Mouse (Mus musculus) gastrocnemius, adult 8-10 months (tissue): ENCODE measurements at regions not wholly inside any gene's neighbourhood (a gene's known extent, or its start where the extent isn't known, plus 50 kb on each side); places are given as distances from the start of the nearest gene placed in this dataset.

Experiments used
- DNase-seq, 2 experiments: peaks; one replicate each; pipeline ENCODE4 v3.0.0; 2022; ENCODE audit warnings: low spot score in 2 of 2

- no peak for DNase-seq
Measured at GRCm38 (mm10) chr12:71622761-71623160, 208.1 kb upstream of the Daam1 start.

DNA sequence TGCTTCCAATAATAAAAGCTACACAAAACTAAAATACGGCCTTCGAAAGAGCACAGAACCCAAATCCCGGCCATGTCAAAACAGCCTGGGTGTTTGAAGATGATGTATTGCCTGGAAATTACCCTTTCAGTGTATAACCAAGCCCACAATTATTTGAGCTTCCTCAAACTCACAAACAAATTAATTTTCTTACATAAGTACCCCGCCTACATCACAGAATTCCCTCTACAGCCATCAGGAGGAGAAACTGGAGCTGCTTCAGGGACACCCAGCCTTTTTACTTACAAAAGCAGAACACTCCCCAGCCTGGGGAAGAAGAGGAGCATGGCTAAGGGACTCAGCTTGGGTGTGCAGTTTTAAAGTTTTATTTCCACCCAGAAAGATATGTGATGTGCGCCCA lies 207.6 kb upstream of the Daam1 start:
- no peak for DNase-seq

GRCm38 (mm10) chr12:71624076-71624475 lies 206.8 kb upstream of the Daam1 start:
- no peak for DNase-seq

- DNase-seq, result no peak
Measured at GRCm38 (mm10) chr12:71624676-71625075, 206.2 kb upstream of the Daam1 start.

DNA sequence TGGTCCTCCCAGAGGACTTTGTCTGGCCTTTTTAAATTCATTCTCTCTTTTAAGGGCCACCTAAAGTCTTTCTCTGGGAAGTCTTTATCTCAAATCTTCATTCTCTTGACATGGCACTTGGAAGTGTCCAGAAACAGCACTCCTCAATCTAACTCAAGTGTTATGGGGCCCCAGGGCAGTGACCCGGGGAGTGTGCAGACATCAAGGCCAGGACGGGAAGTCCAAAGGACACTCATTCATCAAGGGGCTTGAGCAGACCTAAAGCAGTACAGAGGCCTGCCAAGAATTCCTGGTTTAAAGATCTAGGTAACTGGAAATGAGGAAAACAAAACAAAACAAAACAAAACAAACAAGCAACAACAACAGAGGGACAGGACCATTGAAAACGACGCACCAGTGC lies 205.8 kb upstream of the Daam1 start:
- no peak for DNase-seq

- DNase-seq, result peak; percentile 4 to 19
Measured at GRCm38 (mm10) chr12:71626801-71627200, 204.1 kb upstream of the Daam1 start.

GRCm38 (mm10) chr12:71627421-71628339 lies 203.2 kb upstream of the Daam1 start:
- no peak for DNase-seq

DNA sequence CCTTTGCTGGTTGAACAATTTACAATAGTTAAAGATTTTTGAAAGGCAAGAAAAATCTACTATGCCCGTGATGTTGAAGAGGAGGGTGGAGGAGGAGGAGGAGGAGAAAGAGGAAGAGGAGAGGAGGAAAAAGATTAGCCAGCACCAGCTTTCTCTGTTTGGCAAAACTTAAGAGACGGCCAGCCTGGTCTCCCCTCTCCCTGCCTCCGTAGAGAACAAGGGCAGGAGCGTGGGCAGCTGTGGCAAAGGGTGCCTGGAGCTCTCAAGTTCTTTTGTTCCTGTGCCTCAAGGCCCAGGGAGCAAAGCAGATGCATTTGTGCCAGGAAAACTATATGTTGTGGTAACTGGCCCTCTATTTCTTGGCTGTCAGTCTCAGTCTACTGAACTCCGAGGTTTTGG lies 202.5 kb upstream of the Daam1 start:
- no peak for DNase-seq

DNA sequence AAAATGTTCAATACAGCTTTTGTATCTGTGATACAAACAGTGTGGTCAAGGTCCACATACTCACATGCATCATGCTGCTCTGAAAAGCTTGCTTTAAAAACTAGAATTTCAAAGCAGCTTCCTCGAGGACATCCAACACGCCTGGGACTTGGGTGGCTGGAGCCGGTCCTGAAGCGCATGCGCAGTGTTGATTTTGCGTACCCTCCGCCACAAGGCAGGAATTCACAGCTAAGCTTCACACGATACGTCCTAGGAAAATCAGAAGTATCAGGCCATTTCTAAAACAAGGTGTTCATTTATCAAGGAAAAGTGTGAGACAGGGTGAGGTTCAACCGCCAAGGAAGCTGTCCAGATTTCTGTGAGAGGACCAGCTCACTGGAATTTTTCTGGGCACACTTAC lies 202.1 kb upstream of the Daam1 start:
- DNase-seq, result no peak

DNA sequence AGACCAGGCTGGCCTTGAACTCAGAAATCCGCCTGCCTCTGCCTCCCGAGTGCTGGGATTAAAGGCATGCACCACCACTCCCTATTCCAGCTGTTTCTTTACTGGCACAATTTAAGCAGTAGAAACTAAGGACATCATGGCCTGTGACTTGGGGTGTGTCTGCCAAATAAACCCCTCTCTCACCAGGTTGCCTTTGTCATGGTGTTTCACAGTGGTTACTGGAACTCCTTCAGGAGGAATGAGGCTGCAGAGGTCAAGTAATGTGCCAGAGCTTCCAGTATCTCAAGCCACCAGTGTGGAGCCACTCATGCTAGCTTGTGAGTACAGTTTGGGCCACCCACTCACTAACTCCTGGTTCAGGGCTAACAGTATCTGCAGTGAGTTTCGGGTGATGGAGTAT lies 200.5 kb upstream of the Daam1 start:
- DNase-seq, result no peak

DNA sequence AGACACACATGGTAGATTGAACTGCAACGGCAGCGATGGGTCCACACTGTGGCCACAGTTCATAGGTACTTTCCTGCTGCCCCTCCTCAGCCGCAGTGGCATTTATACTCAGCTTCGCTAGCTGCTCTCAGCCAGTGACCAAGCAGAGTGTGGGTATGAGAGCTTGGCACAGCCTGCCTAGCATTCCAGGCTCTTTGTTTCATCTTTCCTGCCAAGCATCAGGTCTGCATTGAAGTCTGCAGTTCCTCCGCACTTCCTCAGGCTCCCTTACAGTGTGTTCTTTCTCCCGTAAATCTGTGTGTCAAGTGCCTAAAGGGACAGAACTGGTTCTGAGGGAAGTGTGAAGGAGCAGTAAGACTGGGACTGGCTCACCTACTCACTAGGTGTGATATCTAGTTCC lies 194.6 kb upstream of the Daam1 start:
- DNase-seq, result no peak

DNA sequence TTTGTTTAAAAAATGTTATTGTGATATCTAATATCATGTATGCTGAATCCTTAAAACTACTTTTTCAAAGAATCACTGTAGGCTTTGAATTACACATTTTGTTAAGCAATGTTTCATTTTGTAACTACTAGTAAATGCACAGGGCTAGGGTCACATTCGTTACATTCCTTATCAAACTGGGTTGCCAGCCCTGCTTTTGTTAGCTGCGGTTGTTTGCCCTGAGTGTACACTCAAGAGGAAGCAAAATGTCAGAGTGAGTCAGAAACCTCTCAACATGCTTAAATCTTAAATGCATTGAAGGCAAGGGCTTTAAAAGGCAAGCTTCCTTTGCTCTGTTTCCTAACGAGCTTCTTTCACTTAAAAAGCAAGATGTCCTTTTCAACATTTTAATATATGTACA lies 193.6 kb upstream of the Daam1 start:
- DNase-seq, result no peak

GRCm38 (mm10) chr12:71638246-71638645 lies 192.6 kb upstream of the Daam1 start:
- DNase-seq, result no peak

- no peak for DNase-seq
Measured at GRCm38 (mm10) chr12:71640058-71640501, 190.8 kb upstream of the Daam1 start.

- DNase-seq, result no peak
Measured at GRCm38 (mm10) chr12:71641486-71641885, 189.4 kb upstream of the Daam1 start.

DNA sequence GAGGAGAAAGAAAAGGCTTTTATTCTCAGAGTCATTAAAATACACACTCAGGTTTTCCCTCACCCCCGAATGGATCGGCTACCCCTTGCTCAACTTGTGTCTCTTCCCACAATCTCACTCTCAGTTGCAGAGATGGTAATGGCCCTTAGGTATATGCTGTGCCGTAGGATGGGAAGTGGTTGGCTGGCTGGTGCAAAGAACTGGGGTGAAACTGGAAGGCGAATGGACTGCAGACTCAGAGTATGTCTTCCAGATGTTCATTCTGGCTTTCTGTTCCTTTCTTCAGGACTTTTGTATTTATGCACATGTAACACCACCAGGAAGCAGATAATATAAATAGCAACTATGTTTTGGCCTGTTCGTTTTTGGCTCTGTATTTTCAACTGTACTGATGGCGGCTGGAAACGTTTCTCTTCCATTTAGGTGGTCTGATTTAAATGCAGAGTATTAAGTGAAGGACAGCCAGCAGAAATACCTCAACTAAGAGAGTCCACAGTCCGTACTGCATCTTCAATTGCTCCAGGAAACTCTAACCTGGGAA lies 188.0 kb upstream of the Daam1 start:
- no peak for DNase-seq

DNA sequence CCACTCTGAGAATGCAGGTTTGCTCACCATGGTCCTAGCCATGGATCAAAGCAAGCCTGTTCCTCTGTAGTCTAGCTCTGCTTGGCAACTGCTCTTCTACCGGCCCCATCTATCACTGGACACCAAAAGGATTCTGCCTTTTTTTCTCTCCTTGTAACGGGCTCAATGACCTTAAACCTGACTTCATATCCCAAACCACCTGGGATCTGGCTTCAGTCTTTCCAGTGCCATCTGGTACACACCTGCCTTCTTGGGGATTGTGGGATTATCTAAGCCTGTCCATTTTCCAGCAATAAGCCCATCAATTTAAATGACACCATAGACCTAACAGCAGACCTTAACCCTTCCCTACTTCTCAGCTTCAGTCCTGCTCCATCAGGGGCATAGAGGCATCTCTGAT lies 179.6 kb upstream of the Daam1 start:
- DNase-seq, result no peak

- no peak for DNase-seq
Measured at GRCm38 (mm10) chr12:71693346-71694038, 137.4 kb upstream of the Daam1 start.

DNA sequence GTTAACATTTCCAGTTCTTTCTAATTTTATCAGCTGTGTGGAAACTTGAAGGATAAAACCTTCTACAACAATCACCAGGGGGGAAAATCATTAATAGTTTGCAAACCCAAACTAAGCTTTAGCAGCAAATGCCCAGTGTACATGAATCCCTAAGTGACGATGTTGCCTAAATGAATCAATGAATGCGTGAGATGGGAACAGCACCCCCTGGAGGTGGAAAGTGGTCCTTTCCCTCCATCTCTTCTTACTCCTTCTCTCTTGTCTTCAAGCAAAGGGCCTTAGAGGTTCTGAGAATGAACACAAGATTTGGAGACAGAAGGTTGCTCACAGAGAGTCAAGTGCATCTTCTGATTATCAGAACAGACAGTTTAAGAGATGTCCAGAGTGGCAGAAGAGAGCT lies 129.1 kb upstream of the Daam1 start:
- DNase-seq, result peak; percentile 13 to 17

DNA sequence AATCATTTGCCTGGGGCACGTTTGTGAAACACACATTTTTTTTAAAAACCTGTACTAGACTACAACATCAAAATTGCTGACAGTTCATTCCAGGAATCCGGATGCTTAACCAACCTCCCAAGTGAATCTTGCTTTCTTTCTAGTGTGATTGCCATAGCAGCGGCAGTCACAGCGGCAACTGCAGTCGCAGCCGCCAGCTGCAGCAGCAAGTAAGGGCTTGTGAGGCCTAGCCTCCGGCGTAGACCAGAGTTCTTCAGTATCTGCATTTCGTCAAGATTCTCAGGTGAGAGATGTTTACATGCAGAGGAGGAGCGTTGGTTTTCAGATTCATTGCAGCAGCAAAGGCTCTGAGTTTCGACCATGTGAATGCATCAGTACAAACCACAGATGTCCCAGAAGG lies 128.7 kb upstream of the Daam1 start:
- no peak for DNase-seq

GRCm38 (mm10) chr12:71703146-71703902 lies 127.6 kb upstream of the Daam1 start:
- no peak for DNase-seq

DNA sequence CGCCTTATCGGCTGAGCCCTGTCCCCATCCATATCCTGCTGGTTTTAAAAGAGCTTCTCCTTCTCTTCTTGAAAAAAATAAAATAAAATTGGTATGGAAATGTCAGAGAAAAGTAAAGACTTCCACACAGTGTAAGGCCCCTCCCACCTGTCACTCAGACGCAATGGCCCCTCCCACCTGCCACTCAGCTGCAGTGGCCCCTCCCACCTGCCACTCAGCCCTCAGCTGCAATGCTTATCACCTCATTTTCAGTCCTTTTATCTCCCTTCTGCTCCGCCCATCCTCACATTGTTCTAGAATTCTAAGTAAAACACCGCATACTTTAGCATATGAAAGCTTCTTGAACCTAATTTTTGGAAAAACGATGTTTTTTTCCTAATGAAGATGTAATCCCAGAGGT lies 126.4 kb upstream of the Daam1 start:
- DNase-seq, result no peak
